Mouse (Mus musculus) brown adipose tissue, adult 24 weeks (tissue): Measurements from ENCODE around the gene Pgbd1. TPM values are rescaled to one million over a fixed set of nuclear protein-coding genes. Genes with fewer than 3 reads are reported as not detected.
A peak's percentile ranks its signal among the peaks of the same experiment; 100 is the strongest.
"Not testable (repeated sequence)": the region's sequence is repeated elsewhere in the genome, so short reads cannot be mapped to it uniquely, and the experiment has no call there.

ENCODE experiments used
- H3K27ac ChIP-seq: fragments of 200-500 bp; replicated peaks from 2 replicates; pipeline ENCODE4 v1.5.1; 2012; ENCODE audit warnings: low read depth, mild to moderate bottlenecking, low read length
- H3K4me1 ChIP-seq: fragments of 200-500 bp; 2 replicates; pipeline ENCODE4 v1.6.1; 2012; ENCODE audit warnings: low read length, mixed read lengths; ENCODE audit not compliant: control insufficient read depth, insufficient read depth, insufficient read length
- H3K4me3 ChIP-seq: fragments of 200-500 bp; 2 replicates; pipeline ENCODE4 v1.5.1; 2012; ENCODE audit warnings: low read depth, mild to moderate bottlenecking, low read length, moderate library complexity; ENCODE audit not compliant: insufficient read depth
- polyA plus RNA-seq: library from polyadenylated mRNA; stranded (reverse); fragments of >200 nt; gene quantifications from 2 replicates; pipeline ENCODE4 v1.2.4, GENCODE M21; 2012; ENCODE audit not compliant: missing spikeins, insufficient read depth, insufficient read length

Gene Pgbd1
- polyA plus RNA-seq, 1 experiment = not detected

DNA sequence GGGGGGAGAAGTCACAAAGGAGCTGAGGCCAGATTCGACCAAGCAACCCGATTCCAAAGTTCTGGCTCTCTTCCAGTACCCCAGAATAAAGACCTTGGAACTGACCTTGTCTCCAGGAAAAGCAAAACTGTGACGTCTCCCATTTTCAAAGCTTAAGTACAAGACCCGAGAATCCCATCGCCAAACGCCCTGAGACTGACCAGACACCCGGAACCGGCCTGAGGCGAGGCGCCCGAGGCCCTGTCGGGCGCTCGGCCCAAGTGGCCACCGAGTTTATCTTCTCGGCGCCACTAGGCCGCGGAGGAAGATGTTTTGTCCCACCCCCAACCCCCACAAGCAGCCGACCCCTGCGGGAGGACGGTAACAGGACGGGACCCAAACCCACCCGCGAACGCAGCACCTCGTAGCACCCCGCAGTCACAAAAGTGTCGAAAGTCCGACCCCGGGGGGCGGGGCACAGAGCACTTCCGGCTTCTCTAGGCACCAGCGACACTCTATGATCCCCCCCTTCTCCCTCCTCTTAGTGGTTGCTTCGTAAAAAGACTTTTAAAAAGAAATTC lies 38.5 kb downstream of the Pgbd1 start, which contains the start of gene Zkscan3:
Gene Zkscan3, minus strand, starts transcription at position 469 of the 560 bp plus-strand sequence.
- H3K4me3 ChIP-seq = peak within 1 kb of the TSS; percentile 78
- peak within 1 kb of the TSS; percentile 79 for H3K27ac ChIP-seq
- H3K4me1 ChIP-seq = peaks cover 5% of the 10 kb centered on the region

GRCm38 (mm10) chr13:21401636-21402286 lies 39.1 kb downstream of the Pgbd1 start:
- Histone ChIP-seq H3K4me1 (peaks cover 5% of the 10 kb centered on the region), H3K27ac (peak overlapping the region; percentile 79), H3K4me3 (peak overlapping the region; percentile 78)

GRCm38 (mm10) chr13:21401166-21401565 lies 39.7 kb downstream of the Pgbd1 start:
- H3K4me3 ChIP-seq = no peak overlapping the region

DNA sequence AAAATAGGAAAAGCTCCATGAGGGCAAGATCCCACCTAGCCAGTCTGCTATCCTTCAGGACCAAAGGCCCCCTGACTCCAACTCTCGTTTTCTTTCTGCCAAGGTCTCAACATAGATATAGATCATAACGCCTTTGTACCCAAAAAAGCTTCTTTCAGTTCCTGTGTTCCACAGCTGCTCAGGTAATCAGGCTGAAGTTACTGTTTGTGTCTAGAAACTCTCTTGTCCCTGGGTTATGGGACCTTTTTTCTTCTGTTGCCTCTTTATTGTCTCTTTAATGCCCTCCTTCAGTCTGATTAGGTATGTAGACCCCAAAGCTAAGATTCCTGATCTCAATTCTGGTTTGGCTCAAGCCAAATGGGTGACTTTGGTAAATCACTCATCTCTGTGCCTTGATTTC lies 43.4 kb downstream of the Pgbd1 start:
- Histone ChIP-seq H3K4me3 (no peak overlapping the region), H3K4me1 (peaks cover 8% of the 10 kb centered on the region), H3K27ac (no peak overlapping the region)

More at GRCm38 (mm10) chr13:21401166-21401565, 39.7 kb downstream of the Pgbd1 start:
- no peak overlapping the region for H3K27ac ChIP-seq
- peaks cover 8% of the 10 kb centered on the region for H3K4me1 ChIP-seq

- not testable (repeated sequence) for H3K4me3 ChIP-seq, H3K4me1 ChIP-seq
- H3K27ac ChIP-seq = 0 out of 2 replicates have a peak overlapping the region, but pooled peaks have one; percentile 79
Observed at GRCm38 (mm10) chr13:21396048-21396447, 44.8 kb downstream of the Pgbd1 start.

GRCm38 (mm10) chr13:21395623-21396022 lies 45.2 kb downstream of the Pgbd1 start:
- H3K27ac ChIP-seq = peak overlapping the region; percentile 79
- H3K4me3 ChIP-seq = no peak overlapping the region

GRCm38 (mm10) chr13:21395211-21395610 lies 45.6 kb downstream of the Pgbd1 start:
- peak overlapping the region; percentile 79; the same call in 1 of the 2 replicates for H3K27ac ChIP-seq
- H3K4me3 ChIP-seq = no peak overlapping the region
- peaks cover 8% of the 10 kb centered on the region for H3K4me1 ChIP-seq

More at GRCm38 (mm10) chr13:21395623-21396022, 45.2 kb downstream of the Pgbd1 start:
- peaks cover 8% of the 10 kb centered on the region for H3K4me1 ChIP-seq

GRCm38 (mm10) chr13:21377773-21378172 lies 63.1 kb downstream of the Pgbd1 start:
- H3K27ac ChIP-seq = no peak overlapping the region
- no peaks in the 10 kb centered on the region for H3K4me1 ChIP-seq
- no peak overlapping the region for H3K4me3 ChIP-seq

GRCm38 (mm10) chr13:21372700-21373099 lies 68.2 kb downstream of the Pgbd1 start:
- Histone ChIP-seq H3K27ac (no peak overlapping the region), H3K4me1 (no peaks in the 10 kb centered on the region), H3K4me3 (no peak overlapping the region)

Other genes with a start within 250 kb of the Pgbd1 start
- not detected in 2 replicates for gene Gpx5, start 148.3 kb downstream of the Pgbd1 start, polyA plus RNA-seq
- gene Gpx6, start 128.9 kb downstream of the Pgbd1 start, polyA plus RNA-seq = not detected in 2 replicates
- not detected in 2 replicates for gene Olfr1367, start 94.1 kb downstream of the Pgbd1 start, polyA plus RNA-seq
- gene Zscan12, start 78.2 kb downstream of the Pgbd1 start, polyA plus RNA-seq = 2.5 and 3.3 TPM in 2 replicates
- gene Zkscan3, start 38.3 kb downstream of the Pgbd1 start, polyA plus RNA-seq = 22.9 and 36.8 TPM in 2 replicates
- 16.1 and 18.3 TPM in 2 replicates for gene Zscan26, start 12.7 kb upstream of the Pgbd1 start, polyA plus RNA-seq
- gene Nkapl, start 27.5 kb upstream of the Pgbd1 start, polyA plus RNA-seq = 1.3 and 2.5 TPM in 2 replicates
- 1.7 and 2.2 TPM in 2 replicates for gene Zkscan4, start 37.8 kb upstream of the Pgbd1 start, polyA plus RNA-seq
- not detected in 2 replicates for gene Gm10065, start 38.4 kb upstream of the Pgbd1 start, polyA plus RNA-seq
- 1.6 TPM in 1 of 2 replicates, not detected in the other for gene AK157302, start 54.2 kb upstream of the Pgbd1 start, polyA plus RNA-seq
- gene Gm11273, start 60.4 kb upstream of the Pgbd1 start, polyA plus RNA-seq = 124 and 176 TPM in 2 replicates
- gene Zkscan8, start 90.1 kb upstream of the Pgbd1 start, polyA plus RNA-seq = 6.0 and 6.4 TPM in 2 replicates
- not detected in 2 replicates for gene Olfr1366, start 101.8 kb upstream of the Pgbd1 start, polyA plus RNA-seq
- not detected in 2 replicates for gene Olfr1535, start 118.8 kb upstream of the Pgbd1 start, polyA plus RNA-seq
- not detected in 2 replicates for gene Olfr1364, start 140.7 kb upstream of the Pgbd1 start, polyA plus RNA-seq
- gene Olfr1362, start 173.0 kb upstream of the Pgbd1 start, polyA plus RNA-seq = not detected in 2 replicates
- gene Olfr11, start 201.5 kb upstream of the Pgbd1 start, polyA plus RNA-seq = not detected in 2 replicates
- not detected in 2 replicates for gene Olfr1361, start 222.3 kb upstream of the Pgbd1 start, polyA plus RNA-seq
- not detected in 2 replicates for gene Olfr1360, start 236.3 kb upstream of the Pgbd1 start, polyA plus RNA-seq